Mouse (Mus musculus) heart, adult 2 months (tissue): ENCODE data around the gene Cmip.

Source experiments
- CTCF ChIP-seq: fragments of 200-600 bp; IDR thresholded peaks from 2 replicates; pipeline ENCODE4 v1.8.1; 2022; ENCODE audit warnings: antibody characterized with exemption, mild to moderate bottlenecking, moderate library complexity
- POLR2A ChIP-seq: fragments of 200-500 bp; IDR thresholded peaks from 2 replicates; pipeline ENCODE4 v1.6.1; 2011; ENCODE audit warnings: mild to moderate bottlenecking, low read depth, low read length, control low read depth; ENCODE audit not compliant: insufficient read depth

DNA sequence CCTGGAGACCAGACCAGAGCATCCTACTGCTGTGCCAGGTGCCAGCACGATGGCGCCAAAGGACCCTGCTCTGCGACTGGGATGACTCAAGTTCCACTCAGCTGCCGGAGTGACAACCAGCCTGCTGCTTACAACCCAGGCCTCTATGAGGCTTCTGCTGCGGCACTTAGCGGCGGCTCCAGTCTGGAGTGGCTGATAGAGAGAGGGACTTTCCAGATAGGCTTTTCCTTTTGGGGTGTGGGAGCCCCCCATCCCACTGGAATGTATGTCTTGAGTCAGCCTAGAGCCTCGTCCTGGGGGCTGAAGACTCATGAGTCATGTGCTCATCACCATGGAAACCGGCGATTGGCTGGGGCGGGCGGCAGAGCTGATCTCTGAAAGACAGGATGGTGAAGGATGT, 115.2 kb downstream of the Cmip start:
- no peak for TF ChIP-seq CTCF
- TF ChIP-seq POLR2A = no peak
